Mouse (Mus musculus): Measurements from ENCODE around the gene Rtn4r. TPM values are rescaled to one million over a fixed set of nuclear protein-coding genes. Genes with fewer than 3 reads are reported as not detected.

The Rtn4r gene
- total and polyA plus RNA-seq, 3 experiments, result 0.04 TPM; not detected in 2

GRCm38 (mm10) chr16:18129413-18129812 is 2.0 kb downstream of the Rtn4r start:
- Histone ChIP-seq H3K4me3 (ENCODE audit: control insufficient read depth in 1 of 2, insufficient read depth in 1 of 2, low read depth in 2 of 2, low read length in 2 of 2) (no peak overlapping the region), H3K27me3 (ENCODE audit: control insufficient read depth in 1 of 2, insufficient read depth in 2 of 2, low read length in 2 of 2) (peaks cover 0 to 5% of the 10 kb centered on the region in 2 experiments; a peak in 1 of 4 replicates)

DNA sequence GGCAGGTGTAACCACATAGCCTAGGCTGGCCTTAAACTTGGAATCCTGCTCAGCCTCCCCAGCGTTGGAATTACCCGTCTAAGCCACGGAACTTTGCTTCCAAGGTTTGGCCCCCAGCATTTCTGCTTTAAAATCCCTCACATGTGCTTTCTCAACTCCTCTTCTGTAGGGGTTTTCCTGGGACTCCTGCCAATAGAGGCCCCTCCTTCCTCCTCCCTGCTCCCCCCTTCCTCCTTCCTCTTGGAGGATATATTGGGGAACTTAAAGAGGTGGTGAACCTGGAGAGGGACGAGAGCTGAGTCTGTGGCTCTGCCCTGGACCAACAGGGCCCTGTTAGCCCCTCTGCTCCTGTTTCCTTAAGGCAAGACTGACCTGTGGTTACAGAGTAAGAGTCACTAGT is 2.8 kb downstream of the Rtn4r start:
- H3K9ac ChIP-seq (ENCODE audit: control insufficient read depth, low read depth, low read length, poor library complexity, severe bottlenecking), result no peak overlapping the region
- no peaks in the 10 kb centered on the region for H3K79me2 ChIP-seq (ENCODE audit: control insufficient read depth, insufficient read depth, low read length, poor library complexity)
- H3K27ac ChIP-seq (ENCODE audit: control insufficient read depth, low read depth, low read length), result no peak overlapping the region
- TF ChIP-seq ZC3H11A (IDR thresholded peaks at IDR 0.05; ENCODE audit: low read depth, low read length), result no peak
- TF ChIP-seq EP300 (IDR thresholded peaks at IDR 0.05; ENCODE audit: low read depth in 1 of 2, low read length in 2 of 2), result no peak
- TF ChIP-seq NRF1 (IDR thresholded peaks at IDR 0.05; ENCODE audit: insufficient read depth, low read depth, low read length, poor library complexity, severe bottlenecking), result no peak
- TF ChIP-seq ELF1 (IDR thresholded peaks at IDR 0.05; ENCODE audit: low read depth, low read length), result no peak
- TF ChIP-seq MAFK (IDR thresholded peaks at IDR 0.05; ENCODE audit: borderline replicate concordance, low read depth, low read length), result no peak
- no peak for TF ChIP-seq MAX (IDR thresholded peaks at IDR 0.05; ENCODE audit: low read length)
- TF ChIP-seq HCFC1 (IDR thresholded peaks at IDR 0.05; ENCODE audit: low read depth, low read length), result no peak
- no peak for TF ChIP-seq TCF12 (IDR thresholded peaks at IDR 0.05; ENCODE audit: low read depth, low read length)
- TF ChIP-seq POLR2AphosphoS2 (IDR thresholded peaks at IDR 0.05; ENCODE audit: low read length), result no peak
- TF ChIP-seq CHD1 (IDR thresholded peaks at IDR 0.05; ENCODE audit: low read depth, low read length), result no peak
- no peak for TF ChIP-seq RAD21 (IDR thresholded peaks at IDR 0.05; ENCODE audit: low read depth, low read length)
- TF ChIP-seq MYB (IDR thresholded peaks at IDR 0.05; ENCODE audit: low read depth, low read length), result no peak
- TF ChIP-seq POLR2AphosphoS5 (IDR thresholded peaks at IDR 0.05; ENCODE audit: borderline replicate concordance, low read depth, low read length), result no peak
- peak; percentile 55 for DNase-seq (ENCODE audit: low read depth, low spot score)
- H3K9me3 ChIP-seq (replicated peaks; ENCODE audit: insufficient read depth, low read length), result no peaks in the 10 kb centered on the region
- H3K4me3 ChIP-seq (ENCODE audit: control insufficient read depth in 1 of 2, insufficient read depth in 1 of 2, low read depth in 2 of 2, low read length in 2 of 2), result no peak overlapping the region
- H3K36me3 ChIP-seq (ENCODE audit: control insufficient read depth in 1 of 2, insufficient read depth in 2 of 2, low read length in 2 of 2), result no peaks in the 10 kb centered on the region; a peak in 1 of 4 replicates
- H3K4me1 ChIP-seq (ENCODE audit: control insufficient read depth in 1 of 2, insufficient read depth in 2 of 2, low read length in 2 of 2), result 0 out of 4 replicates have a peak, but pooled peaks cover 0 to 2% of the 10 kb centered on the region in 2 experiments
- peaks cover 0 to 9% of the 10 kb centered on the region in 2 experiments; a peak in 2 of 4 replicates for H3K27me3 ChIP-seq (ENCODE audit: control insufficient read depth in 1 of 2, insufficient read depth in 2 of 2, low read length in 2 of 2)

More at GRCm38 (mm10) chr16:18129413-18129812, 2.0 kb downstream of the Rtn4r start:
- H3K4me1 ChIP-seq (ENCODE audit: control insufficient read depth in 1 of 2, insufficient read depth in 2 of 2, low read length in 2 of 2), result 0 out of 4 replicates have a peak, but pooled peaks cover 0 to 2% of the 10 kb centered on the region in 2 experiments
- no peaks in the 10 kb centered on the region for H3K79me2 ChIP-seq (ENCODE audit: control insufficient read depth, insufficient read depth, low read length, poor library complexity)
- no peak for TF ChIP-seq CHD1 (IDR thresholded peaks at IDR 0.05; ENCODE audit: low read depth, low read length)
- no peaks in the 10 kb centered on the region; a peak in 1 of 4 replicates for H3K36me3 ChIP-seq (ENCODE audit: control insufficient read depth in 1 of 2, insufficient read depth in 2 of 2, low read length in 2 of 2)
- H3K9me3 ChIP-seq (replicated peaks; ENCODE audit: insufficient read depth, low read length), result no peaks in the 10 kb centered on the region
- no peak overlapping the region for H3K27ac ChIP-seq (ENCODE audit: control insufficient read depth, low read depth, low read length)
- DNase-seq (ENCODE audit: low read depth, low spot score), result no peak
- no peak overlapping the region for H3K9ac ChIP-seq (ENCODE audit: control insufficient read depth, low read depth, low read length, poor library complexity, severe bottlenecking)

DNA sequence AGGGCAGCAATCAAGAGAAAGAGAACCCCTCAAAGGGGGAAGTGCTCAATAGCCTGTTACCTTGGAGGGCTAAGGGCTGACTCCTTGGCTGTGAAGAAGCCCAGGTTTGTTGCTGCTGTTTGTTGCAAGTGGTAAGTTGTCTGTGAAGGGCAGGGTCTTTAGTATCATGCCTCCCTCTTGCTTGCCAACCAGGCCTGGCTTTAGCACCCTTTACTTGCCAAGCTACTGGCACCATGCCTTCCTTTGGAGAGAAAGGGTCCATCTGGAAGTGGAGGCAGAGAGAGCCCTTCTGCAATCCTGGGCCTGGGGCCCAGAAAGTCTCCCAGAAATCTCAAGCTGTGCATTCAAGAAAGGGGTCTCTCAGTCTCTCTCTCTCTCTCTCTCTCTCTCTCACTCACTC is 3.3 kb downstream of the Rtn4r start:
- 0 out of 4 replicates have a peak, but pooled peaks cover 0 to 2% of the 10 kb centered on the region in 2 experiments for H3K4me1 ChIP-seq (ENCODE audit: control insufficient read depth in 1 of 2, insufficient read depth in 2 of 2, low read length in 2 of 2)
- H3K36me3 ChIP-seq (ENCODE audit: control insufficient read depth in 1 of 2, insufficient read depth in 2 of 2, low read length in 2 of 2), result no peaks in the 10 kb centered on the region; a peak in 1 of 4 replicates
- no peak for DNase-seq (ENCODE audit: low read depth, low spot score)
- H3K9ac ChIP-seq (ENCODE audit: control insufficient read depth, low read depth, low read length, poor library complexity, severe bottlenecking), result no peak overlapping the region
- H3K9me3 ChIP-seq (replicated peaks; ENCODE audit: insufficient read depth, low read length), result no peaks in the 10 kb centered on the region
- no peaks in the 10 kb centered on the region for H3K79me2 ChIP-seq (ENCODE audit: control insufficient read depth, insufficient read depth, low read length, poor library complexity)
- no peak overlapping the region for H3K27ac ChIP-seq (ENCODE audit: control insufficient read depth, low read depth, low read length)
- peaks cover 0 to 11% of the 10 kb centered on the region in 2 experiments; a peak in 2 of 4 replicates for H3K27me3 ChIP-seq (ENCODE audit: control insufficient read depth in 1 of 2, insufficient read depth in 2 of 2, low read length in 2 of 2)
- no peak overlapping the region for H3K4me3 ChIP-seq (ENCODE audit: control insufficient read depth in 1 of 2, insufficient read depth in 1 of 2, low read depth in 2 of 2, low read length in 2 of 2)
- TF ChIP-seq SMC3 (IDR thresholded peaks at IDR 0.05; ENCODE audit: low read depth, low read length) (no peak), RCOR1 (IDR thresholded peaks at IDR 0.05; ENCODE audit: low read depth, low read length) (no peak), MAX (IDR thresholded peaks at IDR 0.05; ENCODE audit: low read length) (no peak), TBP (IDR thresholded peaks at IDR 0.05; ENCODE audit: low read depth, low read length) (no peak), ZMIZ1 (IDR thresholded peaks at IDR 0.05; ENCODE audit: low read depth, low read length) (no peak), JUND (IDR thresholded peaks at IDR 0.05; ENCODE audit: low read depth, low read length) (no peak)
